13 mouse cellular contexts compared by ENCODE assay signal in the genomic region with DNA sequence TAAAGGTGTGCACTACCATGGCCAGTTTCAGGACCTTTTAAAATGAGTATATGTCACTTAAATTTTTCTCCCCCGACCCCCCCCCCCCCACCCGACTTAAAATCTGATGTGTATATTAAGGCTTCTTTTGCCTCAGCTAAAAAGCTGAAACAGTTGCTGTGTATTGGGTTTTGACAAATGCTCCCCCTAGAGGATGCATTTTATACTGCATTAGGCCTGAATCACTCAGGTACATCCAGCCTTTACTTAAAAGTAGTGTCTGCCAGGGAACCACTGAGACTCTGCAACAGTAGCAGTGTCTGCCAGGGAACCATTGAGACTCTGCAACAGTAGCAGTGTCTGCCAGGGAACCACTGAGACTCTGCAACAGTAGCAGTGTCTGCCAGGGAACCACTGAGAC. TPM values are rescaled to one million over a fixed set of nuclear protein-coding genes. Genes with fewer than 3 reads are reported as not detected.
A peak's percentile ranks its signal among the peaks of the same experiment; 100 is the strongest.
DNase-seq lines count a peak whose midpoint lies in the region; ATAC-seq and TF ChIP-seq lines count a peak whose summit lies in the region.
"Had no signal": no experiment of that assay in that cellular context is flagged by ENCODE, and none has a peak within 500 bp of the region (broad histone marks: within the 10 kb centered on the region; RNA-seq: fewer than 3 reads in every experiment).

No protein-coding gene starts in this region.

- no peak for ATAC-seq in midbrain, embryonic 14.5 days (ENCODE audit: low FRiP score, low TSS enrichment)
- no peak for ATAC-seq in midbrain, embryonic 15.5 days (replicated peaks)
- ATAC-seq in stomach, postnatal 0 days (ENCODE audit: low FRiP score, low TSS enrichment) = no peak

- no peaks in the 10 kb centered on the region for H3K9me3 ChIP-seq in midbrain, embryonic 14.5 days (ENCODE audit: control insufficient read depth, low read length)
- no peaks in the 10 kb centered on the region for H3K9me3 ChIP-seq in midbrain, embryonic 15.5 days
- no peaks in the 10 kb centered on the region for H3K9me3 ChIP-seq in stomach, postnatal 0 days (ENCODE audit: control insufficient read depth, low read length)
- H3K9me3 ChIP-seq: embryonic facial prominence, embryonic 12.5 days; limb, embryonic 13.5 days had no signal

- no peak overlapping the region for H3K4me3 ChIP-seq in gastrocnemius, adult 2 months
- no peak overlapping the region for H3K4me3 ChIP-seq in midbrain, embryonic 14.5 days (replicated peaks; ENCODE audit: low read depth, low read length)
- no peak overlapping the region for H3K4me3 ChIP-seq in midbrain, embryonic 15.5 days
- H3K4me3 ChIP-seq in stomach, postnatal 0 days (ENCODE audit: low read depth, low read length) = no peak overlapping the region
- H3K4me3 ChIP-seq: embryonic facial prominence, embryonic 12.5 days; limb, embryonic 13.5 days had no signal

- H3K4me2 ChIP-seq in midbrain, embryonic 14.5 days (ENCODE audit: low read length) = no peak overlapping the region
- H3K4me2 ChIP-seq in midbrain, embryonic 15.5 days = no peak overlapping the region
- no peak overlapping the region for H3K4me2 ChIP-seq in stomach, postnatal 0 days (replicated peaks; ENCODE audit: low read depth)
- H3K4me2 ChIP-seq: embryonic facial prominence, embryonic 12.5 days; limb, embryonic 13.5 days had no signal

- no peak overlapping the region for H3K27ac ChIP-seq in gastrocnemius, adult 2 months
- no peak overlapping the region for H3K27ac ChIP-seq in midbrain, embryonic 14.5 days (replicated peaks; ENCODE audit: low read depth, low read length)
- H3K27ac ChIP-seq in midbrain, embryonic 15.5 days = no peak overlapping the region
- H3K27ac ChIP-seq in stomach, postnatal 0 days (replicated peaks) = no peak overlapping the region
- H3K27ac ChIP-seq: embryonic facial prominence, embryonic 12.5 days; limb, embryonic 13.5 days had no signal

- H3K27me3 ChIP-seq in midbrain, embryonic 14.5 days (ENCODE audit: control insufficient read depth, insufficient read depth, low read length) = no peaks in the 10 kb centered on the region
- no peaks in the 10 kb centered on the region for H3K27me3 ChIP-seq in midbrain, embryonic 15.5 days (replicated peaks)
- no peaks in the 10 kb centered on the region for H3K27me3 ChIP-seq in stomach, postnatal 0 days (ENCODE audit: control insufficient read depth, insufficient read depth, low read length)
- H3K27me3 ChIP-seq: embryonic facial prominence, embryonic 12.5 days had no signal

- TF ChIP-seq CTCF in gastrocnemius, adult 2 months (IDR thresholded peaks at IDR 0.05) = peak; percentile 25; the same call in 1 of the 2 replicates
- peak; percentile 65 for TF ChIP-seq CTCF in stomach, postnatal 0 days (IDR thresholded peaks at IDR 0.05; ENCODE audit: low read depth)

- DNase-seq in gastrocnemius, adult 2 months = no peak
- DNase-seq in gastrocnemius, postnatal 4 days (ENCODE audit: low spot score in 2 of 2) = no peak
- DNase-seq in midbrain, embryonic 14.5 days = peak; percentile 65
- DNase-seq in c-Kit-positive CD71-positive TER-119-negative erythroid progenitor cells, embryonic 14.5 days (ENCODE audit: low read depth) = peak; percentile 16
- DNase-seq in stomach, postnatal 0 days (ENCODE audit: low spot score) = no peak
- DNase-seq in right cerebral cortex, postnatal 10 days (ENCODE audit: low spot score in 2 of 2) = no peak
- no peak for DNase-seq in testis, postnatal 10 days (ENCODE audit: low spot score)
- DNase-seq: heart, postnatal 10 days; kidney, postnatal 10 days had no signal

- WGBS in midbrain, embryonic 14.5 days = 11% methylated on average over 2 of the region's 2 CpGs
- WGBS in midbrain, embryonic 15.5 days = 11% methylated on average over 2 of the region's 2 CpGs
- 4% methylated on average over 2 of the region's 2 CpGs for WGBS in stomach, postnatal 0 days

- TF ChIP-seq EP300 in stomach, postnatal 0 days (optimal IDR thresholded peaks at IDR 0.05) = no peak

- intact Hi-C loops in gastrocnemius, adult 2 months (cut with DNase I) = no loop called here

- no peak overlapping the region for H3K9ac ChIP-seq in midbrain, embryonic 14.5 days (replicated peaks; ENCODE audit: low read length)
- no peak overlapping the region for H3K9ac ChIP-seq in midbrain, embryonic 15.5 days
- H3K9ac ChIP-seq in stomach, postnatal 0 days (ENCODE audit: low read length) = no peak overlapping the region
- H3K9ac ChIP-seq: embryonic facial prominence, embryonic 12.5 days; limb, embryonic 13.5 days had no signal

- no peaks in the 10 kb centered on the region for H3K4me1 ChIP-seq in midbrain, embryonic 14.5 days (ENCODE audit: control insufficient read depth, insufficient read depth, low read length)
- H3K4me1 ChIP-seq in midbrain, embryonic 15.5 days = no peaks in the 10 kb centered on the region
- H3K4me1 ChIP-seq in stomach, postnatal 0 days (replicated peaks; ENCODE audit: control insufficient read depth, insufficient read depth) = no peaks in the 10 kb centered on the region
- H3K4me1 ChIP-seq: embryonic facial prominence, embryonic 12.5 days; limb, embryonic 13.5 days had no signal

- no peaks in the 10 kb centered on the region for H3K36me3 ChIP-seq in midbrain, embryonic 14.5 days (ENCODE audit: control insufficient read depth, insufficient read depth, low read length)
- H3K36me3 ChIP-seq in midbrain, embryonic 15.5 days (replicated peaks) = no peaks in the 10 kb centered on the region
- no peaks in the 10 kb centered on the region for H3K36me3 ChIP-seq in stomach, postnatal 0 days (ENCODE audit: control insufficient read depth, insufficient read depth, low read length)
- H3K36me3 ChIP-seq: embryonic facial prominence, embryonic 12.5 days; limb, embryonic 13.5 days had no signal

RNA-seq across cellular contexts. Expression of gene Drp2, which starts 33.1 kb away (rescaled TPM):
- total RNA-seq in gastrocnemius, adult 2 months (2021) = 1 to 10 TPM; 3.2 to 3.4 TPM
- total RNA-seq in gastrocnemius, postnatal 4 days (2021) = 10 to 100 TPM; 12.6 to 17.3 TPM
- 23.2 and 25.2 TPM in 2 replicates for polyA plus RNA-seq in midbrain, embryonic 14.5 days (2014; fragmentation: Nextera tagmentation; extraction: Ambion mirVana)
- polyA plus RNA-seq in midbrain, embryonic 15.5 days (2015; fragmentation: Nextera tagmentation; extraction: Ambion mirVana) = 23.1 and 27.0 TPM in 2 replicates
- polyA plus RNA-seq in stomach, postnatal 0 days (2015; fragmentation: Nextera tagmentation; extraction: Ambion mirVana) = 0.35 and 0.41 TPM in 2 replicates
- total RNA-seq: neutrophil, adult 5-6 weeks had no signal

Comparison
In these comparisons a context has a peak if more than half of its experiments do, and no peak if none do; other contexts are left out.
1. DNase-seq: peak in midbrain, embryonic 14.5 days (single experiment) and c-Kit-positive CD71-positive TER-119-negative erythroid progenitor cells, embryonic 14.5 days (single experiment); none in gastrocnemius, adult 2 months (single experiment), gastrocnemius, postnatal 4 days (0 of 2), stomach, postnatal 0 days (single experiment), right cerebral cortex, postnatal 10 days (0 of 2) and testis, postnatal 10 days (single experiment).
2. RNA of gene Drp2, which starts 33.1 kb away (polyA plus RNA-seq): 23.1 to 27.0 TPM in midbrain, embryonic 15.5 days and 23.2 to 25.2 TPM in midbrain, embryonic 14.5 days; 0.35 to 0.41 TPM in stomach, postnatal 0 days; every median in the first group is over 10 times any median in the second.